Mouse (Mus musculus): ENCODE measurements around the gene Mapt.

Gene Mapt

GRCm38 (mm10) chr11:104278222-104278621 is 47.0 kb downstream of the Mapt start:
- peak; percentile 48 to 49 for DNase-seq

- no peak for DNase-seq
Observed at GRCm38 (mm10) chr11:104279049-104279448, 47.9 kb downstream of the Mapt start.

GRCm38 (mm10) chr11:104279538-104279937 is 48.3 kb downstream of the Mapt start:
- no peak for DNase-seq

- no peak for DNase-seq
Observed at GRCm38 (mm10) chr11:104281501-104281900, 50.3 kb downstream of the Mapt start.

- DNase-seq: no peak
Observed at GRCm38 (mm10) chr11:104287113-104287512, 55.9 kb downstream of the Mapt start.

- no peak for DNase-seq
Observed at GRCm38 (mm10) chr11:104288835-104289198, 57.6 kb downstream of the Mapt start.

- DNase-seq: peak; percentile 55
Observed at GRCm38 (mm10) chr11:104289199-104290031, 58.2 kb downstream of the Mapt start.

- no peak for DNase-seq
Observed at GRCm38 (mm10) chr11:104292443-104293220, 61.4 kb downstream of the Mapt start.

GRCm38 (mm10) chr11:104293241-104293640 is 62.1 kb downstream of the Mapt start:
- no peak for DNase-seq

- DNase-seq: no peak
Observed at GRCm38 (mm10) chr11:104295145-104295544, 64.0 kb downstream of the Mapt start.

- DNase-seq: no peak
Observed at GRCm38 (mm10) chr11:104295656-104296055, 64.5 kb downstream of the Mapt start.

- DNase-seq: no peak
Observed at GRCm38 (mm10) chr11:104297671-104298070, 66.5 kb downstream of the Mapt start.

GRCm38 (mm10) chr11:104302628-104303027 is 71.4 kb downstream of the Mapt start:
- DNase-seq: no peak

GRCm38 (mm10) chr11:104303088-104303960 is 72.1 kb downstream of the Mapt start:
- DNase-seq: no peak

GRCm38 (mm10) chr11:104305711-104306110 is 74.5 kb downstream of the Mapt start:
- DNase-seq: no peak

GRCm38 (mm10) chr11:104306483-104306882 is 75.3 kb downstream of the Mapt start:
- DNase-seq: no peak

GRCm38 (mm10) chr11:104307136-104307535 is 75.9 kb downstream of the Mapt start:
- DNase-seq: no peak

GRCm38 (mm10) chr11:104309377-104310225 is 78.4 kb downstream of the Mapt start:
- DNase-seq: no peak

GRCm38 (mm10) chr11:104310226-104310887 is 79.2 kb downstream of the Mapt start:
- DNase-seq: no peak

- DNase-seq: no peak
Observed at GRCm38 (mm10) chr11:104311643-104312042, 80.5 kb downstream of the Mapt start.

GRCm38 (mm10) chr11:104315703-104316102 is 84.5 kb downstream of the Mapt start:
- DNase-seq: peak; percentile 69 to 75

Data from thymus, postnatal 36 days (tissue).